Mouse (Mus musculus) kidney, embryonic 16.5 days (tissue): ENCODE measurements around the gene Srrm3. TPM values are rescaled to one million over a fixed set of nuclear protein-coding genes. Genes with fewer than 3 reads are reported as not detected.

Source experiments
- ATAC-seq: fragments of 200-750 bp; cut with Nextera tagmentation; 2 replicates; pipeline ENCODE4 v1.8.0; 2017; ENCODE audit warnings: moderate TSS enrichment; ENCODE audit not compliant: low FRiP score, low TSS enrichment
- H3K27ac ChIP-seq: fragments of 300-500 bp; sonication (generic); 2 replicates; pipeline ENCODE4 v1.5.1; 2014; ENCODE audit warnings: low read length
- H3K27me3 ChIP-seq: fragments of 300-500 bp; sonication (generic); 2 replicates; pipeline ENCODE4 v1.6.1; 2014; ENCODE audit warnings: low read length, control low read depth, mixed read lengths; ENCODE audit not compliant: insufficient read depth
- H3K36me3 ChIP-seq: fragments of 300-500 bp; sonication (generic); 2 replicates; pipeline ENCODE4 v1.6.1; 2014; ENCODE audit warnings: low read length, control low read depth, mixed read lengths; ENCODE audit not compliant: insufficient read depth
- H3K4me1 ChIP-seq: fragments of 300-500 bp; sonication (generic); 2 replicates; pipeline ENCODE4 v1.6.1; 2014; ENCODE audit warnings: low read length, control low read depth, mixed read lengths; ENCODE audit not compliant: insufficient read depth
- H3K4me2 ChIP-seq: fragments of 300-500 bp; sonication (generic); replicated peaks from 2 replicates; pipeline ENCODE4 v1.6.1; 2014; ENCODE audit warnings: low read depth, low read length
- H3K4me3 ChIP-seq: fragments of 300-500 bp; sonication (generic); 2 replicates; pipeline ENCODE4 v1.5.1; 2014; ENCODE audit warnings: mild to moderate bottlenecking, low read length
- H3K9ac ChIP-seq: fragments of 300-500 bp; sonication (generic); replicated peaks from 2 replicates; pipeline ENCODE4 v1.6.1; 2014; ENCODE audit warnings: low read length
- H3K9me3 ChIP-seq: fragments of 300-500 bp; sonication (generic); 2 replicates; pipeline ENCODE4 v1.6.1; 2016; ENCODE audit warnings: low read length, control low read depth
- WGBS: fragments of 180-500 bp; shearing (Covaris S2); extraction: QIAGEN DNeasy Blood & Tissue Kit; methylation state at CpG from one replicate; pipeline ENCODE4 v1.1.7; 2014; 5-methylcytosine and 5-hydroxymethylcytosine counted together
- polyA plus RNA-seq: library from polyadenylated mRNA; unstranded; fragments of >200 nt; fragmentation: Nextera tagmentation; extraction: Ambion mirVana; gene quantifications from 2 replicates; pipeline ENCODE4 v1.2.1, GENCODE M21; 2015

Srrm3 gene
- polyA plus RNA-seq, 1 experiment from 2014 or later, result 0.27 TPM

DNA sequence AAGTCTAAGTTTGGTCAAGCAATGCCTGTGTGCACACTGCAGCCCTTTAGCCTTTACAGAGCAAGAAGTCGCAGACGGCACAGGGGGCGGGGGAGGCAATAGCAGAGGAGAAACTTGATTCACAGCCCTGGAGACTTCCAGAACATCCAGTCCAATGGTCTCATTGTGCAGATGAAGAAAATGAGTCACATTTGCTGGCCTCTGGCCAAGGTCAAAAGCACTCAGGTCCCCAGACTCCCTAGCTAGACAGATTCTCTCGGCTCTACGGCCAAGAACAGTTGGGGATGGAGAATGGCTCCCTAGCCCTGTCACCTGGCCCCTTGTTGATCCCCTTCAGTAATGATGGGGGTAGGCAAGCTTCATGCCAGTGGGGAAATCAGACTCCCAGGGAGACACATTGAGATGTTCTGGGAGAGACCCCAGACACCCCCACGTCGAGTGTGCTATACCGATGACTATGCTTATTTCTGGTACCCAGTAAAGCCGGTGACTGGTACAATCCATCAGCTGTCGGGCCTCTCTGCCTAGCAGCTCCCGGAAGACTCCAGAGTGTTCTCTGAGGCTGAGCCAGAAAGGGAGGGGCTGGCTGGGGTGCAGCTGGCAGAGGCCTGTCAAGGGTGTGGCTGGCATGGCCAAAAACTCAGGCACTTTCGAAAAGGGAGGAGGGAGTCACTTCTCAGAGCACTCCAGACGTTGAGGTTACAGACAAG lies 72.9 kb downstream of the Srrm3 start:
- Histone ChIP-seq H3K9me3 (no peaks in the 10 kb centered on the region), H3K27ac (no peak overlapping the region), H3K36me3 (no peaks in the 10 kb centered on the region), H3K4me2 (no peak overlapping the region), H3K4me1 (peaks cover 12% of the 10 kb centered on the region), H3K27me3 (no peaks in the 10 kb centered on the region), H3K9ac (no peak overlapping the region; the same call in 1 of the 2 replicates), H3K4me3 (no peak overlapping the region)
- whole genome bisulfite sequencing, result 29% methylated on average over 13 of the region's 13 CpGs
- ATAC-seq, result no peak

DNA sequence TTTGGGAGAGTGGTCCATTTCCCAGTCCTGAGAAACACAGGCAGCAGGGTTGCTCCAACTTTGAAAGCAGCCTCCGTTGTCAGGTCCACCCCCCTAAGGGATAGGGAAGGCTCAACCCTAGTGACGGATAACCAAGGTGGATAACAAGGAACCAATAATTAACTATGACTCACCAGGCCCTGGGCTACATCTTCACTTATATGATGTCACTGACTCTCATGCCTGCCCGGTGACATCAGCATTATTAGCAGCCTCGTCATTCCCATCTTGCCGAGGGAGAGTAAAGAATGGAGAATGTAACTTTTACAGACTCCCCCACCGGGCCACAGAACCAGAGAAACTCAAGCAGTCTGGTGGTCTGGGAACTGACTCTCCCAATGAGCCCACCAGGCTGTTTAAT lies 78.0 kb downstream of the Srrm3 start:
- Histone ChIP-seq H3K9ac (no peak overlapping the region), H3K9me3 (no peaks in the 10 kb centered on the region), H3K27ac (no peak overlapping the region), H3K4me2 (no peak overlapping the region), H3K4me3 (no peak overlapping the region), H3K27me3 (peaks cover 13% of the 10 kb centered on the region), H3K4me1 (peaks cover 15% of the 10 kb centered on the region), H3K36me3 (no peaks in the 10 kb centered on the region)
- 71% methylated on average over 6 of the region's 6 CpGs for WGBS
- no peak for ATAC-seq

DNA sequence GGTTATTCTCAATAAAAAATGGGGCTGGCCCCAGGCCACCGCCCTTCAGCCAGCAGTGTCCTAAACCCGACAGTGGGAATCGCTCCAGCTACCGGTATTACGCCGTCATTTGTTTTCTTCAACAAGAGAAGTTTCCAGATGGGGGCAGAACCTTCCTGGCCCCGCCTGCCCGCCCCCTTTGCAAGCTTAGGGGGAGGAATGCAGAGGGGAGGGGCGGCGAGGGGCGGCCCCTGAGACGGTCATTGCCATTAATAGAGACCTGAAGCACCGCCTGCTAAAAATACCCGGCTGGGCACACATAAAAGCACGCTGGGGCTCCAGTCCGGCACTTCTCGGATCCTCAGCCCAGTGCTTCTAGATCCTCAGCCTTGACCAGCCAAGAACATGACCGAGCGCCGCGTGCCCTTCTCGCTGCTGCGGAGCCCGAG lies 81.0 kb downstream of the Srrm3 start, which contains the start of gene Hspb1:
Gene Hspb1 (plus strand): TSS at position 245 of the 428 bp plus-strand sequence.
- H3K27ac ChIP-seq, result 0 out of 2 replicates have a peak within 1 kb of the TSS, but pooled peaks have one; percentile 24

DNA sequence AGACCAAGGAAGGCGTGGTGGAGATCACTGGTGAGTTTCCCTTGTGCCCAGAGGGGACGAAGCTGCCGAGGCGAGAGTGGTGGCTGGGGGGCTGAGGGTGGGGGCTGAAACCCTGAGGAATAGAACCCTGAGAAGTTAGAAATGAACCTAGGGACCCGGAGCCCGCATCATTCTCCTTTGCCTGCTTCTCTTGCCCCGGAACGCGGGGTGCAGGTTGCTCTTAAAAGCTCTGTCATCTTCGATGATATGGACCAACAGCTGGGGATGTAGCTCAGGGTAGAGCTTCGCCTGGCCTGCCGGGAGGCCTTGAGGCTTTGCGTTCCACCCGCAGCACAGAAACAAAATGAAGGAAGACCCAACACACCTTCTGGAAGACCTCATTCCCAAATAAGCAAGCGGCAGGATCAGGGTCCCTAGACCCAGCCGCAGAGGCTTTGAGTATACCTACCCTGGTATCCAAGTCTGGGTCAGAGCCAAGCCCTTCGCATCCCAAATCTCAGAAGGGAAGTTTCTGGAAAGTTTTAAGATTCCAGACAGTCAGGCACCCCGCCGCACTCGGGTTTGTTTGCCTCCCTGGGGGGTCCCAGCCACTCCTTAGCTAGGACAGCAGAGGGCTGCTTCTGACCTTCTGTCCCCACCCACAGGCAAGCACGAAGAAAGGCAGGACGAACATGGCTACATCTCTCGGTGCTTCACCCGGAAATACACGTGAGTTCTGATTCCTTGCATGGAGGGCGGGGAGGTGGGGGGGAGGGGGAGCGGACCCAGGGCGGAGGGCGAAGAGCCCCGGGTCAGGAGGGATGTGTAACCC lies 81.9 kb downstream of the Srrm3 start:
- 0 out of 2 replicates have a peak overlapping the region, but pooled peaks have one; percentile 24 for H3K27ac ChIP-seq

More for the DNA sequence above, 81.0 kb downstream of the Srrm3 start, which contains the start of gene Hspb1:
- H3K36me3 ChIP-seq, result no peaks in the 10 kb centered on the region
- H3K4me2 ChIP-seq, result peak within 1 kb of the TSS; percentile 65
- no peaks in the 10 kb centered on the region for H3K9me3 ChIP-seq
- ATAC-seq, result peak; percentile 62
- H3K9ac ChIP-seq, result peak within 1 kb of the TSS; percentile 55
- peaks cover 19% of the 10 kb centered on the region for H3K4me1 ChIP-seq
- H3K4me3 ChIP-seq, result peak within 1 kb of the TSS; percentile 45
- WGBS, result under 1% methylated on average over 24 of the region's 24 CpGs
- peaks cover 16% of the 10 kb centered on the region for H3K27me3 ChIP-seq

DNA sequence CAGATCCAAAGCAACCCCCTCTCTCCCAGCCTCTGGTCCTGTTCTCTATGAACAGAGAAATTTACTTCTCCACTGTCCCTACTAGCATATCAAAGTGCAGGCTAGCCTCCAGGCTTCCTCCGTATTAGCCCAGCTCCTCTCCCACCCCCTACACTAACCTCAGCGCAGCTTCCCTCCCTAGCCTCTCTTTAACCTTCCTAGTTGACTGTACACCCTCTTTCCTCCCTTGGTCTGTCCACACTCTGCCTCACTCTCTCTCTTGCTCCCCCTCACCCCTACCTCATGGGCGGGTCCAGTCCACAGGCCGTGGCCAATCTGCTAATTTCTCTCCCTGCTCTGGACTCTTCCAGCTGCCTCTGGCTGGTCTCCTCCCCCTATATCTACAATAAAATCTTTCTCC lies 83.6 kb downstream of the Srrm3 start:
- peak; percentile 33; the same call in 1 of the 2 replicates for ATAC-seq
- 41% methylated on average over 4 of the region's 4 CpGs for WGBS
- Histone ChIP-seq H3K9ac (no peak overlapping the region), H3K9me3 (no peaks in the 10 kb centered on the region), H3K36me3 (no peaks in the 10 kb centered on the region), H3K4me2 (no peak overlapping the region), H3K27ac (no peak overlapping the region), H3K4me1 (peaks cover 21% of the 10 kb centered on the region), H3K4me3 (no peak overlapping the region), H3K27me3 (peaks cover 16% of the 10 kb centered on the region)

More for the DNA sequence above, 81.9 kb downstream of the Srrm3 start:
- Histone ChIP-seq H3K27me3 (peaks cover 16% of the 10 kb centered on the region), H3K9me3 (no peaks in the 10 kb centered on the region), H3K4me1 (peaks cover 21% of the 10 kb centered on the region), H3K9ac (peak overlapping the region; percentile 55), H3K4me2 (peak overlapping the region; percentile 65), H3K4me3 (peak overlapping the region; percentile 45), H3K36me3 (no peaks in the 10 kb centered on the region)
- no peak for ATAC-seq
- 2% methylated on average over 29 of the region's 30 CpGs for WGBS

DNA sequence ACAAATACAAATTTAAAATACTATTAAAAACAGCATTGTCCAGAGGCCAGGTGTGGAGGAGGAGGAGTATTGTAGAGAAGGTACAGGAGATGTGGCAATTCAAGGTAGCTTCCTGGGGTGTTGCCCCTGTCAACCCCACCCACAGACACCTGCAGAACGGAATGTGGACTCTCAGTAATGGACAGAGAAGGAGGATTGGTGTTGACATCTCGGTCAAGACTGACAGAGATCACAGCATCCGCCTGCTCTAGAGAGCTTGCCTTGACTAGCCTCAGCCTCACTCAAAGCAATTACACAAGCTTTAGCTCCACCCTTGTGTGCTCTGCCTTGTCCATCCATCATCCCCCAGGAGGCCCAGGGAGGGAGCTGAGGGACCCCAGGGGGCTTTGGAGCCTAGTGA lies 84.2 kb downstream of the Srrm3 start:
- peaks cover 21% of the 10 kb centered on the region for H3K4me1 ChIP-seq
- no peak overlapping the region for H3K9ac ChIP-seq
- 55% methylated on average over 3 of the region's 3 CpGs for WGBS
- peaks cover 16% of the 10 kb centered on the region for H3K27me3 ChIP-seq
- no peak overlapping the region for H3K27ac ChIP-seq
- H3K4me2 ChIP-seq, result no peak overlapping the region
- ATAC-seq, result no peak
- H3K4me3 ChIP-seq, result no peak overlapping the region
- no peaks in the 10 kb centered on the region for H3K36me3 ChIP-seq
- H3K9me3 ChIP-seq, result no peaks in the 10 kb centered on the region

DNA sequence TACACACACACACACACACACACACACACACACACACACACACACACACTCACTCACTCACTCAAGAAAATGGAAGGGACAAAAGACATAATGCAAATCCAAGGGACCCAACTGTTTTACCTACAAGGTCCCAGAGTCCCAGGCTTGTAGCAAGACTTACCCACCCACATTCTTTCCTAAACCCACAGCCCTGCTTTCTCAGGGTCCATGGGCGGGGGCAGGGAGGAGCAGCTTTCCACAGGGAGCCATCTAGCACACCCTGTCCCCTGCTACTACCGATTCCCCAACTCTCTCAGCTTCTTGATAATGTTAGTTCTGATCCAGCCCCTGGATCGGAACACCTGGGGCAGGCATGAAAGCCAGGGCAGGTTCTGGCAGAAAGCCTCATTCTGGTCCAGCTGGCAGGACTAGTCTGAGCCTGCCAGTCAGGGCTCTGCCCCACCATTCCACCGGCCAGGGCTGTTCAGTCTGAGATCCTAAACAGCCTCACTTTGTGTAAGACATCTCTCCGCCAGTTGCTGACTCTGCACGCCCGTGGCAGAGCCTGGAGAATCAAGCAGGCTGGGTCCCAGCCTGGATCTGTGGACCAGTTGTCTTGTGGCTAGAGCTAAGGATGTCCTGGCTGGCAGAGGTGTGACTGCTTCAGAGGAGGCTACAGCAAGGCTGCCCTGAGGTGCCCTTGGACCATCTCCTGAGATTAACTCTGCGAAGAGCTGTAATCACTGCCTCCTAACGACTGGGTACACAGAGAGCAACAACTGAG lies 86.1 kb downstream of the Srrm3 start:
- Histone ChIP-seq H3K4me1 (peaks cover 16% of the 10 kb centered on the region), H3K4me2 (no peak overlapping the region), H3K9ac (no peak overlapping the region), H3K4me3 (no peak overlapping the region), H3K36me3 (no peaks in the 10 kb centered on the region), H3K9me3 (no peaks in the 10 kb centered on the region), H3K27ac (no peak overlapping the region), H3K27me3 (peaks cover 12% of the 10 kb centered on the region)
- WGBS, result 40% methylated on average over 9 of the region's 9 CpGs
- ATAC-seq, result no peak; the same call in 1 of the 2 replicates

DNA sequence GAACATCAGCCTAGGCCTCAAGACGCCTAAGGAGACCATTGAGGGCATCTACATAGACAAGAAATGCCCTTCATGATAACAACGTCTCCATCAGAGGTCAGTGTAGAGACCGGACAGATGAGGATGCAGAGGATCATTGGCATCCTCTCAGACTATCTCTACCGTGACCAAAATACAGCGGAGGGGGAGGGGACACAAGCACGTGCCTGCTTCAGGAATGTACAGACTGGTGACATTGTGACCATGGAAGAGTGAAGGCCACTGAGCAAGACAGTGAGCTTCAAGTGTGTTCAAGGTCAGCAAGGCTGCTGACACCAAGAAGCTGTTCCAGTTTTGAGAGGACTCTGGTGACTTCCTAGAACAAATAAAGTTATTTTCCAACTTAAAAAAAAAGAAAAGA lies 88.3 kb downstream of the Srrm3 start:
- H3K4me3 ChIP-seq, result no peak overlapping the region
- H3K27ac ChIP-seq, result no peak overlapping the region
- peaks cover 3% of the 10 kb centered on the region; the same call in 1 of the 2 replicates for H3K27me3 ChIP-seq
- WGBS, result 76% methylated on average over 6 of the region's 6 CpGs
- ATAC-seq, result no peak
- no peak overlapping the region for H3K9ac ChIP-seq
- 0 out of 2 replicates have a peak, but pooled peaks cover 6% of the 10 kb centered on the region for H3K4me1 ChIP-seq
- H3K4me2 ChIP-seq, result no peak overlapping the region
- H3K36me3 ChIP-seq, result no peaks in the 10 kb centered on the region
- H3K9me3 ChIP-seq, result no peaks in the 10 kb centered on the region

DNA sequence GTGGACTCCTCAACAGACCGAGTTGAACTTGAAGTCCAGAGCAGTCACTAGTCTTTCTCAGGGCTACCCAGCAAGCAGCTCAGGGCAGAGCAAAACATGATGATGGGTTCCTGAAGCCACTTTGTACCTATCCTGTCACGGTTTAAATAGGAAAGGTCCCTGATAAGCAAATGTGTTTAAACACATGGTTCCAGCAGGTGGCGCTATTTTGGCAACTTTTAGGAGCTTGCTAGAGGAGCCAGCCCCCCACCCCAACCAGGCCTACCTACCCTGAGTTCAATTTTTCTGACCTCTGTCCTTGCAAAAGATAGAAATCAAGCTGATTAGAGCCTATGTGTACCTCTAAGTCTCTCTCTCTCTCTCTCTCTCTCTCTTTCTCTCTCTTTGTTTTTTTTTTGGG lies 91.3 kb downstream of the Srrm3 start:
- H3K36me3 ChIP-seq, result no peaks in the 10 kb centered on the region
- no peaks in the 10 kb centered on the region for H3K27me3 ChIP-seq
- 17% methylated on average over 3 of the region's 3 CpGs for WGBS
- H3K4me3 ChIP-seq, result no peak overlapping the region
- H3K4me1 ChIP-seq, result peaks cover 4% of the 10 kb centered on the region; the same call in 1 of the 2 replicates
- H3K4me2 ChIP-seq, result no peak overlapping the region
- no peak overlapping the region for H3K9ac ChIP-seq
- no peaks in the 10 kb centered on the region for H3K9me3 ChIP-seq
- no peak for ATAC-seq
- H3K27ac ChIP-seq, result no peak overlapping the region
